Mouse (Mus musculus): ENCODE results near the gene Vmac.

Vmac gene

GRCm38 (mm10) chr17:56740118-56740787, 22.4 kb upstream of the Vmac start:
- DNase-seq (ENCODE audit: low spot score), result no peak

- DNase-seq (ENCODE audit: low spot score), result no peak
These were observed 20.4 kb upstream of the Vmac start for GRCm38 (mm10) chr17:56738221-56738620.

- no peak for DNase-seq (ENCODE audit: low spot score)
These were observed 18.7 kb upstream of the Vmac start for GRCm38 (mm10) chr17:56736534-56736933.

GRCm38 (mm10) chr17:56729656-56730055, 11.8 kb upstream of the Vmac start:
- no peak for DNase-seq (ENCODE audit: low spot score)

- DNase-seq (ENCODE audit: low spot score), result no peak
These were observed 11.3 kb upstream of the Vmac start for GRCm38 (mm10) chr17:56729151-56729550.

GRCm38 (mm10) chr17:56728117-56728516, 10.3 kb upstream of the Vmac start:
- DNase-seq (ENCODE audit: low spot score), result no peak

GRCm38 (mm10) chr17:56727659-56728058, 9.8 kb upstream of the Vmac start:
- DNase-seq (ENCODE audit: low spot score), result no peak

- DNase-seq (ENCODE audit: low spot score), result no peak
These were observed 9.3 kb upstream of the Vmac start for GRCm38 (mm10) chr17:56727029-56727649.

- no peak for DNase-seq (ENCODE audit: low spot score)
These were observed 5.8 kb upstream of the Vmac start for GRCm38 (mm10) chr17:56723419-56724161.

GRCm38 (mm10) chr17:56722441-56722840, 4.6 kb upstream of the Vmac start:
- no peak for DNase-seq (ENCODE audit: low spot score)

GRCm38 (mm10) chr17:56716655-56717362, 1.0 kb downstream of the Vmac start:
- peak; percentile 84 for DNase-seq (ENCODE audit: low spot score)

- no peak for DNase-seq (ENCODE audit: low spot score)
These were observed 1.7 kb downstream of the Vmac start for GRCm38 (mm10) chr17:56715914-56716654.

- no peak for DNase-seq (ENCODE audit: low spot score)
These were observed 2.5 kb downstream of the Vmac start for GRCm38 (mm10) chr17:56715360-56715759.

- DNase-seq (ENCODE audit: low spot score), result no peak
These were observed 8.1 kb downstream of the Vmac start for GRCm38 (mm10) chr17:56709708-56710107.

GRCm38 (mm10) chr17:56708692-56709091, 9.1 kb downstream of the Vmac start:
- DNase-seq (ENCODE audit: low spot score), result no peak

GRCm38 (mm10) chr17:56706515-56706914, 11.3 kb downstream of the Vmac start:
- DNase-seq (ENCODE audit: low spot score), result no peak

GRCm38 (mm10) chr17:56703038-56703437, 14.8 kb downstream of the Vmac start:
- no peak for DNase-seq (ENCODE audit: low spot score)

GRCm38 (mm10) chr17:56700451-56700850, 17.4 kb downstream of the Vmac start:
- DNase-seq (ENCODE audit: low spot score), result no peak

- no peak for DNase-seq (ENCODE audit: low spot score)
These were observed 23.9 kb downstream of the Vmac start for GRCm38 (mm10) chr17:56693851-56694310.

- DNase-seq (ENCODE audit: low spot score), result no peak
These were observed 24.4 kb downstream of the Vmac start for GRCm38 (mm10) chr17:56693395-56693794.

- no peak for DNase-seq (ENCODE audit: low spot score)
These were observed 29.1 kb downstream of the Vmac start for GRCm38 (mm10) chr17:56688689-56689088.

GRCm38 (mm10) chr17:56688045-56688444, 29.8 kb downstream of the Vmac start:
- DNase-seq (ENCODE audit: low spot score), result no peak
